Mouse (Mus musculus) cerebellum, postnatal 4 days (tissue): ENCODE results near the gene Egfl7.

Experiments used
- DNase-seq, 2 experiments: peaks; one replicate each; pipeline ENCODE4 v3.0.0; 2022; ENCODE audit warnings: low spot score in 2 of 2, mixed read lengths in 1 of 2

Egfl7 gene

DNA sequence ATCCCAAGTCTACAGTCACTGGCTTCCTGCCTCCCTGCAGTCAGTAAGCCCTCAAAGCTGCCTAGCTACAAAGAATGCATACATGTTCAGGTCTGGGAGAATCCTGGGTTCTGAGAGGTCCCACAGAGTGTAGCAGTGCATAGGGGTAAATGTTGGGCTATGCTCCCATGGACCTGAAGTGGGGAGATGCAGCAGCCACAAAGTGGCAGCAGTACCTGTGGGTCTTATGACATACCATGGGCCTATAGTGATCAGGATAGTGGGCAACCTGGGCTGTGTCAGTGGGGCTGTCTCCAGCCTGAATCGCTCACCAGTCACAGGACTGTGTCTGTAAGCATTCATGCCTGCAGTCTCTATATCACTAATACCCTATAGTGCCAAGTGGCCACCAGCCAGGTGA, at the start of gene Egfl7:
TSS of gene Egfl7 (plus strand) at position 301 of the 400 bp plus-strand sequence.
- DNase-seq, result no peak

DNA sequence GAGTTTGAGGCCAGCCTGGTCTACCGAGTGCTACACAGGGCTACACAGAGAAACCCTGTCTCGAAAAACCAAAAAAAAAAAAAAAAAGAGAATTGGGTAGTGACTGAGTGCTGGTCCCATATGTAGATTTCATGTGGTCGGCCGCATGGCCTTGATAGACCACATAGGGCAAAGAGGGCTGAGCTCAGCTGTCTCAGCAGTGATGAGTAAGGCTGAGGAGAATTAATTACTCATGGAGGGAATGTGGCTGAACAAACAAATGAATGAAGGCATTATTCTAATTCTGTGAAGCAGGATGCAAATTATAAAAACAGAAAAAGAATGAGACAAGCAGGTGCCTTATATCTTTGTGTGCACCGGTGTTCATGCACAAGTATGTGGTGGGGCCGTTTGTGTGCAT, 48.0 kb upstream of the Egfl7 start:
- DNase-seq, result no peak

DNA sequence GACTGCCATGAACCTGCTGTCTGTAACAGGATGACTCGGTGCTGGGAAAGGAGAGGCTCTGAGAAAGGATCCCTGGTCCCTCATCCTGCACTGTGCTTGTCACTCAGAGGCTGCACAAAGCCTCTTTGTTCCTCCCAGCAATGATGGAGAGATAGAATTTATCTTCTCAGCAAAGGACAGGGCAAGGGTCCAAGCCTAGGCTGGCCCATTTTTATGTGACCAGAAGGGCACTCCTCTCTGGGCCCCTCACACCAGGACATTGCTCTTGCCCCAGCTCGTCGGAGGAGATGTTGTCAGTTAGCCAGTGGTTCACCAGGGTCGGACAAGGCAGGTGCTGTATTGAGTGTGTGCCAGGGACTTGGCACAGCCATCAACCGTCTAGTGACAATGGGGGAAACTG, 46.6 kb upstream of the Egfl7 start:
- peak in 1 of 2 experiments; percentile 60 for DNase-seq

DNA sequence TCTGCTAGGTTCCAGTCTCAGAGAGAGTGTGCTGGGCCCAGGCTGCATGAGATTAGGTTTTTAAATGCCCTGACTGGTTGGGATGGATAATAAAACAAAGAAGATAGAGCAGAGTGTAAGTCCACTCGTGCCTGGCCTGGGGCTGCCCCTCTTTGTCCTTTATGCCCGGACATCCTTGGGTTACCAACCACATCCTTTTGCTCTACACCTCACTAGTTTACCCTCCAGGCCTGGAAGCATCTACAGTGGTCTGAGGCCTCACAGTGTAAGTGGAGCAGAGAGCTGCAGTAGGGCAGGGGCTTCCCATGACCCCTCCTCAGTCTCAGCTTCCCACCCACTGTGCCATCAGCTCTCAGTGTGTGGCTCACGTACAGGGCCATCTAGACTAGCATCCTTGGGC, 45.7 kb upstream of the Egfl7 start:
- no peak for DNase-seq

- DNase-seq, result peak in 1 of 2 experiments; percentile 67
Measured at GRCm38 (mm10) chr2:26534616-26535015, 45.2 kb upstream of the Egfl7 start.

DNA sequence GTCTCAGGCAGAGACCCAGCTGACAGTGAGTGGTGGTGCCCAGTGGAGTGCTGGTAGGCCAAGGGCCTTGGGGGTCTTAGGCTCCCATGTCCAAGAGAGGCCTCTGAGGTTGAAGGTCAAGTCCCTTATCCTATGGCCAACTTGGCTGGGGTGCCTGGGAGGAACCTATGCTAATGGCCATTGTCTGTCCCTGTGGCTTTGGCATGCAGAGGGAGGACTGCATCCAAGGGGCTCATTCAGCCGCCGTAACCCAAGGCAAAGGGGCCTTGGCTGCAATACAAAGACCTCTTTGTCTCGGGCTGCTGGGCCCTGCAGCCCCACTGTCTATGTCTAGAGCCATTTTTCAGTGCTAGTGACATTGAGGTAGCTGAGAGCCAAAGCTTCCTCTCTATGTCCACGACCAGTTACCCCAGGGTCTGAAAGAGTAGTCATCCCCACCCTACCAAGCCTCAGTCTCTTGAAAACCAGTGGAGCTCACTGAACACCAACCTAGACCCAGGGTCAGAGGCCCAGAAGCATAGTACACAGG, 44.2 kb upstream of the Egfl7 start:
- DNase-seq, result peak in 1 of 2 experiments; percentile 37

DNA sequence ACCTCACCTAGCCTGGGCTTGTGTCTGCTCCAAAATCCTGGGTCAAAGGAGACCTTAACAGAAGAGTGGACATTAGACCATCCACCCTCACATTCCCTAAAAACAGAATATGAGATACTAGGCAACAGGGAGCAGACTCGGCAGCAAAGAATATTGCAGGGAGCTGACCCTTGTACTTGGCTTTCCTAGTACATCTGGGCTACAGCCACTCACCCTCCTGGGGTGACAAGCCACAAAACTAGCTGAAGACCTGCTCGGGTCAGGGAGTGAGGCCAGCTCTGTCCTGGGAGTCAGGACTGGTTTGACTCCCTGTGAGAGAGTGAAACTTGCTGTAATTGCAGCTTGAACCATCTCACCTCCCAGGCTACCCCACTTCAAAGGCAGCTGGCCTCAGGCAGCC, 40.3 kb upstream of the Egfl7 start:
- DNase-seq, result no peak

- no peak for DNase-seq
Measured at GRCm38 (mm10) chr2:26540721-26541120, 39.1 kb upstream of the Egfl7 start.

GRCm38 (mm10) chr2:26541258-26541910, 38.4 kb upstream of the Egfl7 start:
- DNase-seq, result no peak

GRCm38 (mm10) chr2:26543155-26543554, 36.7 kb upstream of the Egfl7 start:
- no peak for DNase-seq

GRCm38 (mm10) chr2:26543768-26544167, 36.0 kb upstream of the Egfl7 start:
- no peak for DNase-seq

DNA sequence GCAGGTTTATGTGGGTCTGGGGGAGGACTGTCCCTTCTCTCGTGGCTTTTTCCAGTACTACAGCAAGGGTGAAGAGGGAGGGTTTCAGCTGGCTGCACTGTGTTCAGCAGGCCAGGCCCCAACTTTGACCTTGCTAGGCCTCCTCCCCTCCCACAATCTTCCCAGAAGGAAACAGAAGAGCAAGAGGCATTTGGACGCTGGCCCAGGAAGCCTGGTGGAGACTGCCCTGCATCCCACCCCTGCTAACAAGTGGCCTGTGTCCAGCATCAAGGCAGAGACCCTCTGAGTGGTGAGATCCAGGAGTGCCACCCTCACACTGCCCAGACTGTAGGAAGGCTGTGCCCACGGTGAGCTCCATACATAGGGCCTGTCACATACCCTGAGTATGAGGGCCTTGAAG, 35.5 kb upstream of the Egfl7 start:
- DNase-seq, result no peak

DNA sequence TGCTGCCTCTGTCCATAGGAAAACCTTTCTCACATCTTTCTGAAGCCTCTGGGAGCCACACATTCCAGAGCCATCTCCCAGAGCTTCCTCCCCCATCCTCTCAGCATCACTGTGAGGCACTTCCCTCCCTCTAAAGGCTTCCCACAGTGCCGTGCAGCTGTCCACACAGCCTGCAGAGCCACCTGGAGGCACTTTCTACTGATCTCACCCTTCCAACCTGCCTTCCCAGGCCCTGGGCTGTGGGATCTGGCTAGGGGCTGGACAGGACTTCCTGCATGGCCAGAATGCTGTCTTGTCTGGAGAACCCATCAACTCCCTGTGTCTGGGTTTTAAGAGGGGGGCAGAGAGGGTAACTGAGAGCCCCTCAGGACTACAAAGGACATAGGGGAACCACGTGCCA, 32.3 kb upstream of the Egfl7 start:
- DNase-seq, result no peak

- DNase-seq, result no peak
Measured at GRCm38 (mm10) chr2:26549801-26550200, 30.0 kb upstream of the Egfl7 start.

- DNase-seq, result no peak
Measured at GRCm38 (mm10) chr2:26550205-26550604, 29.6 kb upstream of the Egfl7 start.

GRCm38 (mm10) chr2:26550777-26551176, 29.0 kb upstream of the Egfl7 start:
- no peak for DNase-seq

DNA sequence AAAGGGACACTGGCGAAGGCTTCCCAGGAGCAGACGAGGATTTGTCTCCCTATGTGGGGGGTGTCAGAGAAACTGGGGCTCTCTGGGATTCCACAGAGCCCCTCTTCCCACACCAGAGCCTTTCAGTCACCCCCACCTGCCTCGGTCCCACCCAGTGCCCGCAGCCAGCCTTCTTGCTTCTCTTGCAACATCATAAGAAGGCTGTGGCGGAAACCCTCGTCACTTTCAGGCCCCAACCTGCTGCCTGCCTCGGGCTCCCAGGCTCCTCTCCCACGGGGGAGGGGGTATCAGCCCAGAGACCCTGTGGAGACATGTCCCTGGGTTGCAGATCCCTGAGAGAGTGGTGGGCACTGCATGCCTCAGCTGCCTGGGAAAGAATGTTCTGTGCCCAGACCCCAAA, 28.4 kb upstream of the Egfl7 start:
- DNase-seq, result no peak

- DNase-seq, result no peak
Measured at GRCm38 (mm10) chr2:26552066-26552465, 27.7 kb upstream of the Egfl7 start.

DNA sequence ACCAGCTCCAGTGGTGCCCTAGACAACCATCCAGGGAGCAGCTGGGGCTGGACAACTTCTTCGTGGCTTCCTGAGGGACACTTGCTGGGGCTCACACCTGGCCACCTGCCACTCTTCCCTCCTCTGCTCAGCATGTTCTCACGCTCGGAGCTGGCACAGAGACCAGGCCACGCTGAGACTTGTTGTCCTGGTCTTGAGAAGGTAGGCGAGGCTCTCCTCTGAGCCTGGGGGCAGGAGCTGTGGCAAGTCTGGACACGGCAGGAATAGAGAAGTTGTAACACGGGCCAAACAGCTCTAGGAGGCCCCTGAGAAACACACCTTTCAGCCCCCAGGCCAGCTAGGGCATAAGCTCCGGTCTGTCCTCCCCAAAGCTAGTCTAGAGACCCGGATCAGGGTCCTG, 25.9 kb upstream of the Egfl7 start:
- no peak for DNase-seq

DNA sequence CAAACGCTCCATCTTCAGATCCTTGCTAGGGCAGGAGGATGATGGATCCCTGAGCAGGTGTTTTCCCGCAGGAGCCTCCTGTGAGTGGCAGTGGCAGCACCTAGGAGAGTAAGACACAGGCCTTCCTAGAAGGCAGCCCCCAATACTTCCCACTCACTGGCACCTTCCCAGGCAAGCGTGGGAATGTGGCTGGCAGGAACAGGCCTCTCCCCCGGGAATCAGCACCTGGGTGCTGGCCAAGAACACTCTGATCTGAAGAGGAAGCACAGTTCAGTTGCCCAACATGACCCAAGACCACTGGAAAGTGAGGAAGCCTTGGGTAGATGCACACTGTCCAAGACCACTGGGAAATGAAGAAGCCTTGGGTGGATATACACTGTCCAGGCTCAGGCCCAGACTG, 24.7 kb upstream of the Egfl7 start:
- no peak for DNase-seq

DNA sequence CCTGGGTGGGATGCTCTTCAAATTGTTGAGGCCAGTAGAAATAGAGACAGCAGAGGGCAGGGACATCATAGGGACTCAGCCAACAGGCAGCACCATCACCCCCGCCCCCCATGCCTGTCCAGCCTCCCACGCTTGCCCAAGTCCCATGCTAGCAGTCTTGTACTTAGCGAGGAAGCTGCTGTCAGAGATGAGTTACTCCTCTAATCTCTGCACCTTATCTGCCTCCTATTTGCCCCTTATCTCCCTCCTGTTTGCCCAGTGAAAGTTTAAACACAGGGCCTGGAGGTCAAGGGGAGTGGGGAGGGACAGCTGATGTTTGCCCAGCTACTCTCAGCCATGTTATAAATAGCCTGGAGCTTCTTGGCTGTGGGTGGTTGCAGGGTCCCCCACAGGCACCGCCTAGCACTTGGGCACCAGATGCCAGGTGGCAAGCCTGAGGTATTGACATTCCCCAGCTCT, 23.2 kb upstream of the Egfl7 start:
- DNase-seq, result no peak

DNA sequence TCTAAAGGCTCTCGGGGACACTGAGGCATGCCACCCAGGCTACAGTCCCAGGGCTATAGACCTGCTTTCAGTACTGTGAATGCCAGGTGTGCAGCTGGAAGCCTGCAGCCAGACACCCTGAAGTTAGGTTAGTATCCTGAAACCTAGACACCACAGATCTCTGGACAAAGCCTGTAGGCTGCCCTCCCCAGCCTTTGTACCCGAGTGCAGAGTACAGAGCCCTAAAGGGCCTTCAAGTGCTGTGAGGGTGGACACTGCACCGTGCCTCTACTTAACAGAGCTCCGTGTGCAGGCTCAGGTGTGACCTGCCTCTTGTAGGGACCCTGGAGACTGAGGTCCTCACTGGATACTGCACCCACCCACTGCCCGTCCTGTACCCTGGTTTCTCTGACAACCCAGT, 19.3 kb upstream of the Egfl7 start:
- DNase-seq, result no peak

GRCm38 (mm10) chr2:26561351-26562016, 18.3 kb upstream of the Egfl7 start:
- no peak for DNase-seq
